Mouse (Mus musculus): ENCODE measurements around the gene Hes6. TPM values are rescaled to one million over a fixed set of nuclear protein-coding genes. Genes with fewer than 3 reads are reported as not detected.

The Hes6 gene
- 28.7 to 35.4 TPM (median 32.9 TPM) in 4 replicates for total RNA-seq (2023)

GRCm38 (mm10) chr1:91413898-91414594 is at the start of gene Hes6:
Gene Hes6, minus strand, starts transcription at chr1:91414038.

GRCm38 (mm10) chr1:91459059-91459809 is 45.4 kb upstream of the Hes6 start, which contains the start of gene Per2:
Gene Per2, minus strand, starts transcription at chr1:91459324.

GRCm38 (mm10) chr1:91398260-91399062 is 15.4 kb downstream of the Hes6 start, which contains the start of gene Ilkap:
Gene Ilkap, minus strand, starts transcription at chr1:91398815.

GRCm38 (mm10) chr1:91366215-91367108 is 47.4 kb downstream of the Hes6 start, which contains the start of gene Erfe:
Gene Erfe, plus strand, starts transcription at chr1:91366430.

Other genes with a start within 250 kb of the Hes6 start
- gene Ramp1, start 234.2 kb downstream of the Hes6 start, total RNA-seq (2023) = 0.39 to 0.69 TPM in 2 of 4 replicates, not detected in the others
- gene Ube2f, start 163.7 kb downstream of the Hes6 start, total RNA-seq (2023) = 49.2 to 60.8 TPM (median 54.4 TPM) in 4 replicates
- 27.1 to 34.5 TPM (median 30.7 TPM) in 4 replicates for gene Scly, start 115.7 kb downstream of the Hes6 start, total RNA-seq (2023)
- 0.31 TPM in 1 of 4 replicates, not detected in the others for gene Espnl, start 92.0 kb downstream of the Hes6 start, total RNA-seq (2023)
- gene Klhl30, start 63.0 kb downstream of the Hes6 start, total RNA-seq (2023) = not detected in 4 replicates
- not detected in 4 replicates for gene Erfe, start 47.6 kb downstream of the Hes6 start, total RNA-seq (2023)
- gene Ilkap, start 15.2 kb downstream of the Hes6 start, total RNA-seq (2023) = 104 to 112 TPM (median 110 TPM) in 4 replicates
- gene Per2, start 45.3 kb upstream of the Hes6 start, total RNA-seq (2023) = 13.7 to 23.8 TPM (median 19.5 TPM) in 4 replicates
- 7.0 to 8.5 TPM (median 8.3 TPM) in 4 replicates for gene Traf3ip1, start 80.6 kb upstream of the Hes6 start, total RNA-seq (2023)
- 14.2 to 20.1 TPM (median 17.4 TPM) in 4 replicates for gene Asb1, start 126.5 kb upstream of the Hes6 start, total RNA-seq (2023)